Mouse (Mus musculus) stomach, postnatal 0 days (tissue): ENCODE results near the gene Kctd6. TPM values are rescaled to one million over a fixed set of nuclear protein-coding genes. Genes with fewer than 3 reads are reported as not detected.
"Not testable (repeated sequence)": the region's sequence is repeated elsewhere in the genome, so short reads cannot be mapped to it uniquely, and the experiment has no call there.

ENCODE experiments used
- ATAC-seq: fragments of 200-750 bp; cut with Nextera tagmentation; 2 replicates; pipeline ENCODE4 v1.8.0; 2017; ENCODE audit not compliant: low FRiP score, low TSS enrichment
- DNase-seq: peaks from one replicate; pipeline ENCODE4 v3.0.0-alpha.2; 2016; ENCODE audit warnings: low spot score
- H3K27ac ChIP-seq: fragments of 300-500 bp; sonication (generic); replicated peaks from 2 replicates; pipeline ENCODE4 v1.5.1; 2014; ENCODE audit warnings: mild to moderate bottlenecking, control low read depth
- H3K27me3 ChIP-seq: fragments of 300-500 bp; sonication (generic); 2 replicates; pipeline ENCODE4 v1.6.1; 2014; ENCODE audit warnings: low read length; ENCODE audit not compliant: control insufficient read depth, insufficient read depth
- H3K36me3 ChIP-seq: fragments of 300-500 bp; sonication (generic); 2 replicates; pipeline ENCODE4 v1.6.1; 2014; ENCODE audit warnings: low read length, mixed read lengths; ENCODE audit not compliant: control insufficient read depth, insufficient read depth
- H3K4me1 ChIP-seq: fragments of 300-500 bp; sonication (generic); replicated peaks from 2 replicates; pipeline ENCODE4 v1.6.1; 2014; ENCODE audit warnings: antibody characterized with exemption; ENCODE audit not compliant: control insufficient read depth, insufficient read depth
- H3K4me2 ChIP-seq: fragments of 300-500 bp; sonication (generic); replicated peaks from 2 replicates; pipeline ENCODE4 v1.6.1; 2014; ENCODE audit warnings: low read depth, mild to moderate bottlenecking, control low read depth, moderate library complexity
- H3K4me3 ChIP-seq: fragments of 300-500 bp; sonication (generic); 2 replicates; pipeline ENCODE4 v1.5.1; 2014; ENCODE audit warnings: low read depth, low read length, control low read depth
- H3K9ac ChIP-seq: fragments of 300-500 bp; sonication (generic); 2 replicates; pipeline ENCODE4 v1.6.1; 2014; ENCODE audit warnings: mild to moderate bottlenecking, low read length, control low read depth, mixed read lengths
- H3K9me3 ChIP-seq: fragments of 300-500 bp; sonication (generic); 2 replicates; pipeline ENCODE4 v1.6.1; 2016; ENCODE audit warnings: low read length; ENCODE audit not compliant: control insufficient read depth
- CTCF ChIP-seq: IDR thresholded peaks from 2 replicates; pipeline ENCODE4 v1.5.1; 2016; ENCODE audit warnings: antibody characterized with exemption, low read depth, mild to moderate bottlenecking, moderate library complexity
- EP300 ChIP-seq: optimal IDR thresholded peaks from 2 replicates; pipeline ENCODE3; 2016; ENCODE audit warnings: antibody characterized with exemption
- WGBS: fragments of 180-500 bp; shearing (Covaris S2); extraction: QIAGEN DNeasy Blood & Tissue Kit; methylation state at CpG from one replicate; pipeline ENCODE4 v1.1.7; 2014; 5-methylcytosine and 5-hydroxymethylcytosine counted together
- polyA plus RNA-seq: library from polyadenylated mRNA; unstranded; fragments of >200 nt; fragmentation: Nextera tagmentation; extraction: Ambion mirVana; gene quantifications from 2 replicates; pipeline ENCODE4 v1.2.1, GENCODE M21; 2015

Gene Kctd6
- 12.9 and 13.8 TPM in 2 replicates for polyA plus RNA-seq

DNA sequence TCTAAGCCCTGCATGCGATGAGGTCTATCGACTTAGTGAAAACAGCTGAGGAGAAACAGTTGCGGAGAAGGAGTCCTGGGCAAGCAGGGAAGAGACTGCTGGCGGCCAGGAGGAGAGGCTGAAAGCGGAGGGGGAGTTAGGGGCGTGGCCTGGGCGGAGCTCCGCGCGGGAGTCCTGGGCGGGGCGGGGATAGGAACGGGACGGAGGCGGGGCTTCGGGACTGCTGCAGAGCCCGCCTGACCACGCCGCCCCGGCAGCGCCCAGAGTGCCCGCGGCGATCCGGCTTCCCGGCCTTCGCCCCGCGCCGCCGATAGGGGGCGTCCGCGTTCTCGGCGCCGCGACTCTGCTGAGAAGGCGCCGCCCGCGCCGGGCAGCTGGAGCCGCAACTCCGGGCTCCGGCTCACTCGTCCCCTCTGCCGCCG, at the start of gene Kctd6:
Gene Kctd6, plus strand, starts transcription at position 338 of the 422 bp plus-strand sequence.
- ATAC-seq: peak; percentile 99
- no peaks in the 10 kb centered on the region for H3K27me3 ChIP-seq
- peak within 1 kb of the TSS; percentile 97 for H3K27ac ChIP-seq
- H3K4me2 ChIP-seq: peak within 1 kb of the TSS; percentile 89
- peak within 1 kb of the TSS; percentile 94 for H3K9ac ChIP-seq
- no peaks in the 10 kb centered on the region for H3K4me1 ChIP-seq
- H3K36me3 ChIP-seq: no peaks in the 10 kb centered on the region
- peak within 1 kb of the TSS; percentile 74 for H3K4me3 ChIP-seq
- peak; percentile 99 for DNase-seq
- TF ChIP-seq CTCF (peak; percentile 74), EP300 (no peak)
- WGBS: 0% methylated on average over 4 of the region's 49 CpGs
- H3K9me3 ChIP-seq: no peaks in the 10 kb centered on the region

DNA sequence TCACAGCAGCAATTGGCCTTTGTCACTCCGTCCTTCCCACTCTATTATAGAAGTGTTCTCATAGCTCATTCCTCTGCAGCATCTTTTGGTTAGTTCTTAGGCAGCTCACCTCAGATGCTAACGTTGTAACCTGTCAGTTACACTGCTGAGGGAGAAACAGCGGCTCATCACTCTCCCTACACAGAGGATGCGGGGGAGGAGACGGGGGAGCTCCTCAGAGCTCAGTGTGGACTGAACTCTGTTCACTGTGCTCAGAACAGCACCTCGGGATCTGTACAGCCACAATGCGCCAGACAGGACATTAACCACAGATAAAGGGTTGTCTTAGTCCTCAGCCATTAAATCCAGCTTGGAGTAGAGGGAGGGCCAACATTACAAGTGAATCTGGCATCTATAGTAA, 49.5 kb upstream of the Kctd6 start:
- Histone ChIP-seq H3K36me3 (peaks cover 26% of the 10 kb centered on the region), H3K9me3 (no peaks in the 10 kb centered on the region), H3K27ac (no peak overlapping the region), H3K4me3 (no peak overlapping the region), H3K4me1 (no peaks in the 10 kb centered on the region), H3K9ac (no peak overlapping the region), H3K4me2 (no peak overlapping the region), H3K27me3 (no peaks in the 10 kb centered on the region)
- TF ChIP-seq EP300 (no peak), CTCF (no peak)
- no peak for ATAC-seq
- 77% methylated on average over 7 of the region's 7 CpGs for WGBS
- DNase-seq: no peak

DNA sequence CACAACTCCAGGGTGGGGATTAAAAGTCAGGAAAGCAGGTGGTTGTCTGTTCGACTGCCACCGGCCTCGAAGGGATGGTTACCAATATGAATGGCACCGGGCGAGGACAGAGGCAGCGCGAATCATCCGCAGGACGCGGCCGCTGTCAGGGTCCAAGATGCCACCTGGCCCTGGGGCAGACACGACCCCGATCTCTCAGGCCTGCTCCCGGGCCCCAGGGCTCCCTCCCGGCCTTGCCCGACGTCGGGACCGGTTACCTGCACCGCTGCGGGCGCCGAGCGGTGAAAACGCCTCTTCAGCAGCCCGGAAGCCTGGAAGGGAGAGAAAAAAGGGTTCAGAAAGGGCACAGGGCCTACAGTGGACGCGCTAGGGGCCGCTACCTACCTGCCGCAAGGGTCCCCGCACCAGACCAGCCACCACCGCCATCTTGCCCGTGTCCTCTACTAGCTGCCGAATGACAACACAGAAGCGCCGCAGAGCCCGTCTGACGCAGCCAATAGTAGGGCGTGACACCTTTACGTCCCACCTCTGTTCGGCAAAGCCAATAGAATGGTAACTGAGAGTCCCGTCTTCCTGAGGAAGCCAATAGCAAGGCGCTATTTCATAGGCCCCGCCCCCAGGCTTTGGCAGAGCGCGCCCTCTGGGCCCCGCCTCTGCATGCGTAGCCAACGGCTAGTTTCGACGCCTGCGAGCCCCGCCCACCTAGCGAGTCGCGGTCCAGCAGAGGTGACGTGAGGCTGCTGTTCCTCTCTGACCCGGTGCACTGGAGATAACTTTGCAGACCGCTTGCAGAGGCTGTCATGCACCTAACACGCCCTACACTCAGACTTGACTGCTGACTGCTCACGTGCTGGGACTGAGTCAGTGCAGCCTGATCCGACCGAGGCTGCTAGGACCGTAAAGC, 41.2 kb upstream of the Kctd6 start, which contains the start of gene Pdhb:
Gene Pdhb, minus strand, starts transcription at position 519 of the 904 bp plus-strand sequence.
- Histone ChIP-seq H3K27ac (peak within 1 kb of the TSS; percentile 89), H3K36me3 (peaks cover 7% of the 10 kb centered on the region; the same call in 1 of the 2 replicates), H3K9ac (peak within 1 kb of the TSS; percentile 94), H3K4me2 (peak within 1 kb of the TSS; percentile 76), H3K4me1 (peaks cover 4% of the 10 kb centered on the region; the same call in 1 of the 2 replicates), H3K4me3 (peak within 1 kb of the TSS; percentile 96), H3K9me3 (no peaks in the 10 kb centered on the region), H3K27me3 (no peaks in the 10 kb centered on the region)
- DNase-seq (peak; percentile 100), ATAC-seq (peak; percentile 99)
- under 1% methylated on average over 60 of the region's 64 CpGs for WGBS
- TF ChIP-seq CTCF (peak; percentile 47), EP300 (no peak)

DNA sequence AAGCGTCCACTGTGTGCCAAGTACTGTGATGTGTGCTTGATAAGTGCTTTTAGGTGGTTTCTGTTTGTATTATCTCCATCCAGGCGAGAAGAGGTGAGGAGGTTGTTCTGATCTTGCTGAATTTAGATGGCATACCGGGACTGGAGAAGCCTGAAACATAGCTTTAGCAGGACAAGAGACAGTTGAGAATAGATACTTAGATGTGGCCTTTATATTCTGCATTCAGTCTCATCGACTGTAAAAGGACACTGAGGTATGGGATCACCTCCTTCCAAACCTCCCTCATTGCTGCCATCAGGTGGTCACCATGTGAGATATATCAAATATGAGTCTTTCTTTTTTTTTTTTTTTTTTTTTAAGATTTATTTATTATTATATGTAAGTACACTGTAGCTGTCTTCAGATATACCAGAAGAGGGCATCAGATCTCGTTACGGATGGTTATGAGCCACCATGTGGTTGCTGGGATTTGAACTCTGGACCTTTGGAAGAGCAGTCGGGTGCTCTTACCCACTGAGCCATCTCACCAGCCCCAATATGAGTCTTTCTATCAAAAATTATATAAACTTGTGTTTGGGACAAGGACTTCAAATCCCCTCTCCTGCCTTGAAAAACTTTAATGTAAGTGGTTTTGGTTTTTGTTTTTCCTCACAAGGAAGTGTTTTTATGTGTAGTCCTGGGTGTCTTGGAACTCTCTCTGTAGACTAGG, 40.2 kb upstream of the Kctd6 start:
- not testable (repeated sequence) for ATAC-seq, H3K27me3 ChIP-seq, H3K9me3 ChIP-seq, H3K36me3 ChIP-seq, DNase-seq, H3K4me1 ChIP-seq
- 22% methylated on average over 5 of the region's 7 CpGs for WGBS
- Histone ChIP-seq H3K27ac (peak overlapping the region; percentile 73), H3K4me3 (peak overlapping the region; percentile 96), H3K4me2 (peak overlapping the region; percentile 73), H3K9ac (peak overlapping the region; percentile 48; the same call in 1 of the 2 replicates)
- TF ChIP-seq CTCF: peak; percentile 53

DNA sequence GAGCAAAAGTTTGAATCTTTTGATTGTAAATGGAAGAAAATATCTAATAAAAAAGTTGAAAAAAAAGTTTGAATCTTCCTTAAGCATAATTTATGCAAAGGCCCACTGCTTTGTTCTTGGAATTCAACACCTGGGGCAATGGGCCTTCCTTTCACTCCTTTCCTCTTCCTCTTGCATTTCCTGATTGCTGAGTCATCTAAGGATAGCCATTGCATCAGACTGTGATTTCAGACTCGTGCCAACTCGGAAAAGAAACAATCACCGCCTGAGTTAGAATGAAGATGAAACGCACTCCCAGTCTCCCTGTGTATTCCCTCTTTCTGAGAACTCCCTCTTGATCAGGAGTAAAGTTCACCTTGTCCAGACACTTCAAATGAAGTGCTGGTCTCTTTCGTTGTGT, 39.3 kb upstream of the Kctd6 start:
- 68% methylated on average over 5 of the region's 5 CpGs for WGBS
- ATAC-seq: no peak
- Histone ChIP-seq H3K4me2 (no peak overlapping the region), H3K9me3 (no peaks in the 10 kb centered on the region), H3K9ac (no peak overlapping the region), H3K27ac (no peak overlapping the region), H3K4me1 (peaks cover 4% of the 10 kb centered on the region; the same call in 1 of the 2 replicates), H3K27me3 (no peaks in the 10 kb centered on the region), H3K4me3 (no peak overlapping the region), H3K36me3 (no peaks in the 10 kb centered on the region)
- no peak for DNase-seq
- TF ChIP-seq EP300 (no peak), CTCF (no peak)
